Mouse (Mus musculus) thymus, adult 2 months (tissue): ENCODE measurements around the gene Pigz. TPM values are rescaled to one million over a fixed set of nuclear protein-coding genes. Genes with fewer than 3 reads are reported as not detected.

Experiments used
- DNase-seq: peaks from one replicate; pipeline ENCODE4 v3.0.0; 2021
- H3K27ac ChIP-seq: fragments of 200-500 bp; 2 replicates; pipeline ENCODE4 v1.5.1; 2012; ENCODE audit warnings: low read length, control low read depth; ENCODE audit not compliant: control insufficient read depth, insufficient read depth
- H3K27me3 ChIP-seq: fragments of 200-500 bp; 2 replicates; pipeline ENCODE4 v1.6.1; 2012; ENCODE audit warnings: mild to moderate bottlenecking, low read length, moderate library complexity, mixed read lengths; ENCODE audit not compliant: control insufficient read depth, insufficient read depth
- H3K36me3 ChIP-seq: fragments of 200-500 bp; 2 replicates; pipeline ENCODE4 v1.6.1; 2012; ENCODE audit warnings: mild to moderate bottlenecking, low read length, moderate library complexity; ENCODE audit not compliant: control insufficient read depth, insufficient read depth
- H3K4me1 ChIP-seq: fragments of 200-500 bp; replicated peaks from 2 replicates; pipeline ENCODE4 v1.6.1; 2012; ENCODE audit warnings: low read length; ENCODE audit not compliant: control insufficient read depth, insufficient read depth
- H3K4me3 ChIP-seq: fragments of 200-500 bp; 2 replicates; pipeline ENCODE4 v1.5.1; 2012; ENCODE audit warnings: mild to moderate bottlenecking, low read length, control low read depth, moderate library complexity; ENCODE audit not compliant: control insufficient read depth, insufficient read depth
- CTCF ChIP-seq: fragments of 200-500 bp; IDR thresholded peaks from 2 replicates; pipeline ENCODE4 v1.5.1; 2012; ENCODE audit warnings: mild to moderate bottlenecking, control low read depth, low read length, moderate library complexity, borderline replicate concordance; ENCODE audit not compliant: control insufficient read depth, poor library complexity, insufficient read depth; ENCODE audit errors: extremely low read depth
- POLR2A ChIP-seq: fragments of 200-500 bp; IDR thresholded peaks from 2 replicates; pipeline ENCODE4 v1.6.1; 2012; ENCODE audit warnings: mild to moderate bottlenecking, low read length, control low read depth, moderate library complexity; ENCODE audit not compliant: control insufficient read depth, poor library complexity, insufficient read depth; ENCODE audit errors: extremely low read depth
- polyA plus RNA-seq: library from polyadenylated mRNA; depleted of rRNA; stranded (reverse); fragments of >200 nt; gene quantifications from 2 replicates; pipeline ENCODE4 v1.2.3, GENCODE M21; 2012; rRNA removed

Pigz gene
- polyA plus RNA-seq, 1 experiment = 8.2 TPM

DNA sequence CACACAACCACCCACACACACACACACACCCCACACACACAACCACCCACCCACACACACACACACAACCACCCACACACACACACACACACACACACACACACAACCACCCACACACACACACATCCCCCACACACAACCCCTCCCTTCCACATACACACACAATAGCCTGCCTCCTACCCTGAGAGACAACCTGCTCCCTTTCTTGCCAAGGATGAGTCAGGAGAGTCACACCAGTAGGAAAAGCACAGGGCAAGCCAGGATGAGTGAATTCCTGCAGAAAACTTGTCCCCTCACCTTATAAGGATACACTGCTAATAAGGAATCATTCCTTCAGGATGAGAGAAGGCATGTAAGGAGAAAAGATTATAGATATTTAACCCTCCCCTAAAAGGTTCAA, 60.3 kb downstream of the Pigz start:
- no peak overlapping the region for H3K27ac ChIP-seq
- DNase-seq = no peak
- TF ChIP-seq POLR2A (no peak), CTCF (no peak)
- H3K4me3 ChIP-seq = no peak overlapping the region
- H3K27me3 ChIP-seq = no peaks in the 10 kb centered on the region
- no peaks in the 10 kb centered on the region for H3K4me1 ChIP-seq
- H3K36me3 ChIP-seq = peaks cover 12% of the 10 kb centered on the region

Other genes with a start within 250 kb of the Pigz start
- gene Meltf, start 55.0 kb upstream of the Pigz start, polyA plus RNA-seq = 0.43 and 0.60 TPM in 2 replicates
- 81.3 and 88.1 TPM in 2 replicates for gene 0610012G03Rik, start 14.6 kb downstream of the Pigz start, polyA plus RNA-seq
- 9.7 and 11.3 TPM in 2 replicates for gene Ncbp2, start 14.7 kb downstream of the Pigz start, polyA plus RNA-seq
- gene Senp5, start 69.4 kb downstream of the Pigz start, polyA plus RNA-seq = 7.6 and 7.9 TPM in 2 replicates
- gene Pak2, start 145.5 kb downstream of the Pigz start, polyA plus RNA-seq = 35.3 and 40.8 TPM in 2 replicates
- gene Pigx, start 165.9 kb downstream of the Pigz start, polyA plus RNA-seq = 81.6 and 89.5 TPM in 2 replicates
- 21.4 and 21.7 TPM in 2 replicates for gene Cep19, start 165.9 kb downstream of the Pigz start, polyA plus RNA-seq
- 148 and 157 TPM in 2 replicates for gene Nrros, start 231.7 kb downstream of the Pigz start, polyA plus RNA-seq
- gene Bex6, start 246.0 kb downstream of the Pigz start, polyA plus RNA-seq = 0.65 and 0.79 TPM in 2 replicates